Mouse (Mus musculus) ES-CJ7 (cell line): Measurements from ENCODE around the gene Pakap.

Source experiments
- DNase-seq: peaks from one replicate; pipeline ENCODE4 v3.0.0; 2011; ENCODE audit warnings: low read depth, low spot score

Gene Pakap

DNA sequence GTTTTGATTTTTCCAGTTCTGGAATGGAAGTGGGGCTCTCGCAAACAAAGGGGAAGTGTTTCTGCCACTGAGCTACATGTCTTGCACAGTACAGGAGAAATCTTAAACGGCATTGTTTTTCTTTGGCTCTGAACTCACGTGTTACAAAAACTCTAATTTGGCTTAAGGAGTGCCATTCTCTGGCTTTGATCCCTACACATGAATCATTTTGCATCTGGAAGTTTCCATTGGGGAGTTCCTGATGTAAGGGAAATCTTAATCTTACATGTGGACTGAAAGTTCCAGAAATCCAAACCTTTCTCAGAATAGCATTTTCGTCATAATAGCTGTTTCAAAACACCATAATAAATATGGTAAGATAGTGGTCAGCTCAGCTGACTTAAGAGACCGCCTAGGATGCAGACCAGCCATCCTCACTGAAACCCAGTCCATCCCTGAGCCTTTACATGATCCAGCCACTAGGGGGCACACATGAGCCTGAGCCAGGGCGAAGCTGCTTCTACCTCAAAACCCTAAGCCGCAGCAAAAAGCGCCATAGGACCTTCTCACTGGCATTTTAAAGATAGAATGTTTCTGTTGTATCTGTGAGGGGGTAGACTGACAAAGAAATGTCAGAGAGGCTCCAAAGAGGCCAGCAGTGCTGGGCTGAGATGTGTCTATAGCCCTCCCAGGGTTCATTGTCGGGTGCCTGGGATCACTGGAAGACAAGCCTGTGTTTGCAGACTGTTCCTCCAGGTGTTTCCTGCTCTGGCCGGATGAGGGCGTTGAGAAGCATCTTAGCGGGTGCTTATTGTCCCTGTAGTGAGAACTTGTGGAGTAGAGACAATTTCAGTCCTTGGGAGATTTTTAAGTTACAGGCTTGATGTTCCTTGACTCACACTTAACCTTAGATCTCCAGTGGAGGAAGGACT is 105.3 kb downstream of the Pakap start:
- DNase-seq: peak; percentile 90

DNA sequence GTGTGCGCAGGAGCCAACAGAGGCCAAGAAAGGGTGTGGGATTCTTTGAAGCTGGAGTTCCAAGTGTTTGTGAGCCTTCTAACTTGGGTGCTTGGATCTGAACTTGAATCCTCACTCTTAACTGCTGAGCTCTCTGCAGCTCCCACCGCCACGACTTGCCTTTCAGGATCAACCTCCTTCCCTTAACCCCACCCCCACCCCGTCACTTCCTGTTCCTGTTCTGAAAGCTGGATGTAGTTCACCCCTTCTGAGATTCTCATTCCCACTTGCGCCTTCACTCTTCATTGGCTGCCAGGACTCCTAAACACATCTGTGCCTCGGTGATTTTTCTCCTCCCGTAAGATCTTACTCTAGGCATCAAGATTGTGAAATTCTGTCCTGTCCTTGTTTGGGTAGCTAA is 106.4 kb downstream of the Pakap start:
- peak; percentile 77 for DNase-seq

DNA sequence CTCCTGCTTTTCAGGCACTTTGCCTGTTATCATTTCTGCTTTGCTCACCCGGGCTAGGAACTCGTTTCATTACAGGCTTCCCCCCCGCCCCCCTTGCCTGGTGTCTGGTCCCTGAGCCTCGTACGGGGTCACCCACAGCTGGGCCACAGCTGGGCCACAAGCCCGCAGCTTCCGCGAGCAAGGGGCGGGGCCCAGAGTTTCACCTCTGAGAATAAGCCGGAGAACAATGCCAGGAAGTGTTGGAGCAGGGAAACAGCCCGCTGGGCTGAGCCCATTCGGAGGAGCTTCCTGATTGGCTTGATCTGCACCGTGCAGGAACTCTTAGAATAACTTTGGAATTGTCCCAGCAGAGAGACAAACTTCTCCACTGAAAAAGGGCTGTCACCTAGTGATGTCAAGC is 107.4 kb downstream of the Pakap start:
- DNase-seq: peak; percentile 79

GRCm38 (mm10) chr4:57677916-57678315 is 109.9 kb downstream of the Pakap start:
- DNase-seq: no peak

GRCm38 (mm10) chr4:57678991-57679457 is 111.0 kb downstream of the Pakap start:
- DNase-seq: no peak

DNA sequence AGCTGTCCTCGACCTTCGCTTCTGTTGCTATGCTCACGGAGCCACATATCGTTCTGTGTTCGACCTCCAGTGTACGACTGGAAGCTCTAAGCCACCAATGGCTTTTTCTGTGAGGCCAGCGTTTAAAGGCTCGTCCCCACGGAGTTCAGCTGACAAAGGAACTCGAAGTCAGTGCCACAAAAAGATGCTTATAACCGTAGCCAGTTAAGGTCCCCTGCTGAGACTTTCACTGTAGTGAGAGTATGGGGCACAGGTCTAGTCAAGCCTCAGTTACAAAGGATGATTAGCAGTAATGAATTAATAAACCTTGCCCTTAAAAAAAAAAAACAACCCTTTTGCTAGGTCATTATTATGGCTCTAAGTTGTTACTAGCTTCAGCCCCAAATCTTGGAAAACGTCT is 112.2 kb downstream of the Pakap start:
- DNase-seq: no peak

DNA sequence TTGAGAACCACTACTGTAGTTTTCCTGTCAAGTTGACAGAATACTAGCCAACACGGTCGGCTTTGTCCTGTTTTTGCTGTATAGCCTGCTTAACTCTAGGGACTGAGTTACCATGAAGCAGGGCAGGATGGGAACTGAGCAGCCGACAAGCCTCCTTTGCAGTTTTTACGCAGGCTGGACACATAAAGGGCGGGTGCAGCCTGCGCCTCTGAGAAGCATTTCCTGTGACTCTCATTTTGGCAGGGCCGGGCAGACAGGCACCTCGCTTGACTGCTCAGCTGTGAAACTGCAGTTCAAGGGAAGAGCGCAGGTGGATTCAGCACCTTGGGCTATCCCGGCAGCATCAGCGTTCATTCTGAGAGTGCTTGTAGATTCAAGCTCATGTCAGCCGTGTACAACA is 113.5 kb downstream of the Pakap start:
- DNase-seq: peak; percentile 65

- no peak for DNase-seq
Observed at GRCm38 (mm10) chr4:57682341-57682740, 114.4 kb downstream of the Pakap start.

DNA sequence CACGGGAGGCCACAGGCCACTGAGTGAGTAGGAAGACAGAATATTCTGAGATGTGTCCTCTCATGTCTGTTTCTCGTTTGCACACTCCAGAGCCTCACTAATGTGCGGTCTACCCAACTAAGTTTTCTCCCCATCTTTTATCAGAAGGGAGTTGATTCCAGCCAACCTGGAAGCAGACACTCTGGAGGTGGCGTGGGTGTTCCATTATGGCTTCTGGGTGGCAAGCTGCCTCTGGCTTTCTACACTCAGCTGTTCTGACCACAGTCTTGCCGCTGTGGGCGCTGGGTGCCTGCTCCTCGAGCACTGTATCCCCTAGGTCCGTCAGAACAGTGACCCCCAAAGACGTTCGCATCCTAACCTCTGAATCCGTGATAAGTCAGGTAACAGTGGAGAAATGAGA is 115.0 kb downstream of the Pakap start:
- no peak for DNase-seq

- DNase-seq: no peak
Observed at GRCm38 (mm10) chr4:57684676-57685215, 116.8 kb downstream of the Pakap start.

- DNase-seq: peak; percentile 53
Observed at GRCm38 (mm10) chr4:57686736-57687135, 118.8 kb downstream of the Pakap start.

DNA sequence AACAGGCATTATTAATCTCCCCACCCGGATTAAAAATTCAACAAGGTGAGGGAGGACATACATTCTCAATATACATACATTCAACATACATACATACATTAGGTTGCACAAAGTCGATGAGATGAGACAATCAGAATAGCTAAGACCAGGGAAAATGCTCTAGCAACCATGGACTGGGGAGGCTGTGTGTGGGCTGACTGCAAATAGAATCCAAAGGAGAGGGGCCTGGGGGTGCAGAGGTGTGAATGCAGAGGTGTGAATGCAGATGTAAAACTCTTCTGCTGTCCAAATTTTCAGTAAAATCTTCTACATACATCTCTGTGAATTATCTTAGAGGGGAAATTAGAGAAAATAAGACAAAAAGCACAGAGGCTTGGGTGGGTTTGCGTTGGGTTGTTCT is 119.6 kb downstream of the Pakap start:
- no peak for DNase-seq

DNA sequence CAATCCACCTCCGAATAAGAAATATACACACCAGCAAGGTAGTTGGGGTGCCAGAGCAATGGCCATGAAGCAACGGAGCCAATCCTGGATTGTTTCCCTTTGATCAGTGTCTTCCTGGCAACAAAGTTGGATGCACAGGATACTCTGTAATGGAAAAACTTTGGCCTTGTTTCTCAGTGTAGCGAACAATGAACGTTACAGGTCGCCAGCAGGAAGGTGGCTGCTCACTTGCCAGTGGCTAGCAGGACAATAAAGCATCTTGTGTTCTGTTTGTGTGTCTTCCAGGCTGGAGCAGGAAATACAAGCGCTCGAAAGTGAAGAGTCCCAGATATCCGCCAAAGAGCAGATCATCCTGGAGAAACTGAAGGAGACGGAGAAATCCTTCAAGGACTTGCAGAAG is 120.2 kb downstream of the Pakap start:
- no peak for DNase-seq

DNA sequence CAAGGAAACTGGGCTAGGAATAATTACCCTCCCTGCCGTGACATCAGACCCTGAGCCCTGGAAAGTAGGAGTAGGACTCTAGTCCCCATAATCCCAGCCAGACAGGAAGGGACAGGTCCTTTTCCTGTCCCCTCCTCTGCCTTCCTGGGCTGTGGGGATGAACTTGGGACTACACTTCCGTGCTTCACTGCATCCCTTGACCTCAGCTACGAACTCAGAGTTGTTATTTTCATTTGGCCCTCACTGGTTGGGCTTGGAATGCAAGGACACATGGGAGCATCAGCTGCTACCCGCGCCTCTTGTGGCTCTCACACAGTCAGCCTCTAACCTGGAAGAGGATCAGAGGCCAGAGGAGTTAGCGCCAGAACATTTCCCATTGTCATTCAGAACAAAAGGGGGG is 122.0 kb downstream of the Pakap start:
- peak; percentile 70 for DNase-seq

- DNase-seq: peak; percentile 99
Observed at GRCm38 (mm10) chr4:57690805-57691204, 122.8 kb downstream of the Pakap start.

- DNase-seq: peak; percentile 67
Observed at GRCm38 (mm10) chr4:57694356-57695136, 126.6 kb downstream of the Pakap start.

- no peak for DNase-seq
Observed at GRCm38 (mm10) chr4:57696955-57697354, 129.0 kb downstream of the Pakap start.

- no peak for DNase-seq
Observed at GRCm38 (mm10) chr4:57697918-57698611, 130.1 kb downstream of the Pakap start.

DNA sequence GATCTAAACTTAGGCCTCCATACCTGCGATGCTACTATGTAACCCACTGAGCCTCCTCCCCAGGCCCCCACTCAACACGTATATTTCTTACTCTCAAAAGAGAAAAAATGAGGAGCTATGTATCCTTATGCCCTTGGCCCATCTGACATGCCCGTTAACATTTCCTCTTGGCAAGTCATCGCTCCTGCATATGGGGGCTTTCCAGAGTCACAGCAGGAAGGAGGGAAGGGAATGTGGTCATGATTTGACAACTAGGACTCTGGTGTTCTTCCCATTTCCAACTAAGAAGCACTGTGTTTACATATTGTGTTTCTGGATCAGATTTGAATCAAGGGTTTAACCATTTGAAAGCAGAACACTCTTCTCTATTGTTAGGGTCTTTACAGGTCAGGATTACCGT is 133.6 kb downstream of the Pakap start:
- DNase-seq: no peak

DNA sequence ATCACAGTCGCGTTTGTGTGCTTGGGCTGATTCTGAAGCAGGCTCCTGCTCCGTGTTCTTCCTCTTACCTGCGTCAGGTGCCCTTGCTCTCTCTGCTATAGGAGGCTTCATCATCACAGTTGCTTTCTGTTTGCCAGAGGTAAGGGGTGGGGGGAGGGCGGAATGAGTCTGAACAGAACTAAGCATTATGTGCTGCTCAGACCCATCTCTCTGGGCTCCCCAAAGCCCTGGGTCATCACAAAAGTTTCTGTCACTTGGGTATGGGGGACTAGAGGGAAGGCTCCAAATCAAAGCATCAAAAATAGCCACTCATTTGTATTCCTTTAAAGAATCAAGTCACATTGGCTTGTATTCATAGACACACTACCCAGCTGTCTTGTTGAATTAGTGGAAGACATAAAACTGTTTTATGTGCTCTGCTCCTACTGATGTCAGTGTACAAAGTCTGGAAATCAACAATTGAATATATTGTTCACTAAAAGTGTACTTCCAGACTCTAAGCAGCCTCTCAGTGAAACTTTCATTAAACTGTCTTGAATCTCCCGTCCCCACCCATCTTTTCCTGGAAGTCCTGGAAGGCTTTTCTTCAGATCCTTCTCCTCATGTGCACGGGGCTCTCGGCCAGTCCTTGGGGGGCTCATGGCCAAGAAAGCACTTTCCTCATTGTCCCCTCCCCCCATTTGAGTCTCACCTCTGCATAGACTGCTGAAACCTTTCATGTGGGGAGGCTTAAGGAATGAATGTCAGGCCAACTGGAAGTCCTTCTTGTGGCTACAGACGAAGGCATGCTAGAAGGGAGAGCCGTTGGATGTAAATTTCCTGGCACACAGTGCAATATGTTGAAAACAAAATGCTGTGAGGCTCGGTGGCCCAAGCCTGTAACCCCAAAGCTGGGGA is 135.8 kb downstream of the Pakap start:
- no peak for DNase-seq

DNA sequence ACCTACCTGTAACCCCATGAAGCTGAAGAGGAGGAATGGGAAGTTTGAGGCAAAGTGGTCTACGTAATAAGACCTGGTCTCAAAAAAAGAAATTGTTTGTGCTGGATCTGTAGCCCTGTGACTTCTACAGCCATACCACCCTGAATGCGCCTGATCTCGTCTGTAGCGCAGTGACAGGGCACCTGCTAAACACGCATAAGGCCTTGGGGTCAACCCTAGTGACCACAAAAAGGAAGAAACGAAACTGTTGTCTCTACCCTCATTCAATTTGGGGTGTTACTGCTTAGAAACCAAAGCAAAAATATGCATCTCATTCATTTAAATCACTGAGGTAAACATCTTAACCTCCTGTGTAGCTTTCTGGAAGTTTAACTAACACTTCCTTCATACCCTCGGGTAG is 136.6 kb downstream of the Pakap start:
- DNase-seq: no peak
